In genomic region chr19:12762212-12763130, GRCm38 (mm10) we compare ENCODE assay signal across 13 mouse cellular contexts. TPM values are rescaled to one million over a fixed set of nuclear protein-coding genes. Genes with fewer than 3 reads are reported as not detected.
DNase-seq lines count a peak whose midpoint lies in the region; ATAC-seq and TF ChIP-seq lines count a peak whose summit lies in the region.
"Had no signal": no experiment of that assay in that cellular context is flagged by ENCODE, and none has a peak within 500 bp of the region (broad histone marks: within the 10 kb centered on the region; RNA-seq: fewer than 3 reads in every experiment).

No protein-coding gene starts in this region.

- no peak for DNase-seq in heart, adult 2 months
- DNase-seq in heart, adult 9 months (ENCODE audit: low spot score in 2 of 2) = no peak
- peak; percentile 3 to 17 for DNase-seq in spleen, postnatal 36 days (ENCODE audit: low spot score in 2 of 2)
- DNase-seq in spleen, adult 12 weeks (ENCODE audit: low spot score) = no peak
- DNase-seq in liver, postnatal 0 days = no peak
- no peak for DNase-seq in testis, postnatal 10 days (ENCODE audit: low spot score)
- no peak for DNase-seq in embryo, embryonic 10 days (ENCODE audit: low spot score)

- no peaks in the 10 kb centered on the region for H3K79me2 ChIP-seq in heart, adult 2 months (replicated peaks; ENCODE audit: control insufficient read depth, insufficient read depth, low read length)

- no peak for TF ChIP-seq POLR2A in heart, adult 2 months (IDR thresholded peaks at IDR 0.05; ENCODE audit: insufficient read depth, low read depth, low read length)

- WGBS in heart, adult 2 months = 65% methylated on average over 2 of the region's 2 CpGs
- WGBS in liver, postnatal 0 days (ENCODE audit: insufficient replicate concordance) = 55% methylated on average over 2 of the region's 2 CpGs
- 66% methylated on average over 2 of the region's 2 CpGs for WGBS in forebrain, embryonic 12.5 days

- no peak overlapping the region for H3K27ac ChIP-seq in heart, adult 2 months
- no peak overlapping the region for H3K27ac ChIP-seq in liver, postnatal 0 days (ENCODE audit: low read depth)
- H3K27ac ChIP-seq in forebrain, embryonic 12.5 days = no peak overlapping the region
- H3K27ac ChIP-seq: embryonic facial prominence, embryonic 12.5 days; hindbrain, embryonic 10.5 days; lung, embryonic 15.5 days; neural tube, embryonic 13.5 days had no signal

- H3K27me3 ChIP-seq in heart, adult 2 months (ENCODE audit: control insufficient read depth, insufficient read depth, low read length) = no peaks in the 10 kb centered on the region
- H3K27me3 ChIP-seq in liver, postnatal 0 days (ENCODE audit: insufficient read depth, low read length) = no peaks in the 10 kb centered on the region
- no peaks in the 10 kb centered on the region for H3K27me3 ChIP-seq in forebrain, embryonic 12.5 days
- H3K27me3 ChIP-seq: embryonic facial prominence, embryonic 12.5 days; lung, embryonic 15.5 days; neural tube, embryonic 13.5 days had no signal

- H3K36me3 ChIP-seq in heart, adult 2 months (ENCODE audit: control insufficient read depth, insufficient read depth, low read length) = peaks cover 5% of the 10 kb centered on the region
- H3K36me3 ChIP-seq in liver, postnatal 0 days (replicated peaks; ENCODE audit: insufficient read depth, low read length) = peaks cover 27% of the 10 kb centered on the region
- H3K36me3 ChIP-seq in forebrain, embryonic 12.5 days (replicated peaks) = peaks cover 31% of the 10 kb centered on the region

- no peak for ATAC-seq in liver, postnatal 0 days
- ATAC-seq in forebrain, embryonic 12.5 days (ENCODE audit: low FRiP score) = no peak

- no peak overlapping the region for H3K9ac ChIP-seq in heart, adult 2 months (ENCODE audit: low read depth, low read length)
- no peak overlapping the region for H3K9ac ChIP-seq in liver, postnatal 0 days (replicated peaks)
- no peak overlapping the region for H3K9ac ChIP-seq in forebrain, embryonic 12.5 days
- H3K9ac ChIP-seq: embryonic facial prominence, embryonic 12.5 days; lung, embryonic 15.5 days; neural tube, embryonic 13.5 days had no signal

- no peak for TF ChIP-seq EP300 in heart, adult 2 months (IDR thresholded peaks at IDR 0.05; ENCODE audit: insufficient read depth, low read depth, low read length)
- no peak for TF ChIP-seq EP300 in liver, postnatal 0 days (IDR thresholded peaks at IDR 0.05; ENCODE audit: low read depth)

- no peaks in the 10 kb centered on the region for H3K4me1 ChIP-seq in heart, adult 2 months (ENCODE audit: control insufficient read depth, insufficient read depth, low read length)
- H3K4me1 ChIP-seq in liver, postnatal 0 days (ENCODE audit: insufficient read depth) = no peaks in the 10 kb centered on the region
- H3K4me1 ChIP-seq in forebrain, embryonic 12.5 days = 0 out of 2 replicates have a peak, but pooled peaks cover 4% of the 10 kb centered on the region
- H3K4me1 ChIP-seq: embryonic facial prominence, embryonic 12.5 days; hindbrain, embryonic 10.5 days; lung, embryonic 15.5 days; neural tube, embryonic 13.5 days had no signal

- intact Hi-C loops in heart, adult 2 months (cut with DNase I) = loop anchor here (5.0 kb wide), 1 partner anchor 60 kb away; no protein-coding TSS in a partner anchor

- no peak overlapping the region for H3K4me2 ChIP-seq in liver, postnatal 0 days (ENCODE audit: low read depth, low read length)
- H3K4me2 ChIP-seq in forebrain, embryonic 12.5 days = no peak overlapping the region
- H3K4me2 ChIP-seq: embryonic facial prominence, embryonic 12.5 days; lung, embryonic 15.5 days; neural tube, embryonic 13.5 days had no signal

- H3K4me3 ChIP-seq in heart, adult 2 months = no peak overlapping the region
- no peak overlapping the region for H3K4me3 ChIP-seq in liver, postnatal 0 days (ENCODE audit: low read depth, low read length)
- no peak overlapping the region for H3K4me3 ChIP-seq in forebrain, embryonic 12.5 days (replicated peaks)
- H3K4me3 ChIP-seq: embryonic facial prominence, embryonic 12.5 days; hindbrain, embryonic 10.5 days; lung, embryonic 15.5 days; neural tube, embryonic 13.5 days had no signal

- peak; percentile 70 for TF ChIP-seq CTCF in heart, adult 2 months (IDR thresholded peaks at IDR 0.05)
- TF ChIP-seq CTCF in liver, postnatal 0 days (IDR thresholded peaks at IDR 0.05; ENCODE audit: low read depth) = peak; percentile 60

- H3K9me3 ChIP-seq in liver, postnatal 0 days (ENCODE audit: low read length) = no peaks in the 10 kb centered on the region
- no peaks in the 10 kb centered on the region for H3K9me3 ChIP-seq in forebrain, embryonic 12.5 days
- H3K9me3 ChIP-seq: embryonic facial prominence, embryonic 12.5 days; G1E; hindbrain, embryonic 10.5 days; lung, embryonic 15.5 days; neural tube, embryonic 13.5 days had no signal

RNA-seq across cellular contexts. Expression of gene Cntf, which starts 3.0 kb away (rescaled TPM):
- total RNA-seq in heart, adult 2 months (2021) = 1 to 10 TPM in 1 of 2 experiments, under 1 TPM in 1; 0.84 to 1.5 TPM
- polyA plus RNA-seq in heart, adult 2 months (2012; rRNA removed) = 3.1 and 5.8 TPM in 2 replicates
- 0.23 and 0.52 TPM in 2 replicates for polyA plus RNA-seq in liver, postnatal 0 days (2015; fragmentation: Nextera tagmentation; extraction: Ambion mirVana)
- 1.8 and 2.2 TPM in 2 replicates for polyA plus RNA-seq in forebrain, embryonic 12.5 days (2016; fragmentation: Nextera tagmentation; extraction: Ambion mirVana)

RNA-seq across cellular contexts. Expression of gene Zfp91, which starts 33.5 kb away (rescaled TPM):
- 10 to 100 TPM; 71.9 to 84.5 TPM for total RNA-seq in heart, adult 2 months (2021)
- 17.4 and 36.6 TPM in 2 replicates for polyA plus RNA-seq in heart, adult 2 months (2012; rRNA removed)
- polyA plus RNA-seq in liver, postnatal 0 days (2015; fragmentation: Nextera tagmentation; extraction: Ambion mirVana) = 6.7 and 7.0 TPM in 2 replicates
- 22.1 and 23.0 TPM in 2 replicates for polyA plus RNA-seq in forebrain, embryonic 12.5 days (2016; fragmentation: Nextera tagmentation; extraction: Ambion mirVana)

RNA-seq across cellular contexts. Expression of gene Lpxn, which starts 33.5 kb away (rescaled TPM):
- under 1 TPM; 0.91 to 0.97 TPM for total RNA-seq in heart, adult 2 months (2021)
- polyA plus RNA-seq in heart, adult 2 months (2012; rRNA removed) = 1.1 and 1.3 TPM in 2 replicates
- 3.1 and 4.1 TPM in 2 replicates for polyA plus RNA-seq in liver, postnatal 0 days (2015; fragmentation: Nextera tagmentation; extraction: Ambion mirVana)
- polyA plus RNA-seq in forebrain, embryonic 12.5 days (2016; fragmentation: Nextera tagmentation; extraction: Ambion mirVana) = 0.87 and 1.1 TPM in 2 replicates

Comparison
In these comparisons a context has a peak if more than half of its experiments do, and no peak if none do; other contexts are left out.
1. DNase-seq: peak in spleen, postnatal 36 days (2 of 2); none in heart, adult 2 months (0 of 2), heart, adult 9 months (0 of 2), spleen, adult 12 weeks (single experiment), liver, postnatal 0 days (single experiment), testis, postnatal 10 days (single experiment) and embryo, embryonic 10 days (single experiment).